Mouse (Mus musculus): ENCODE data around the gene Nmur2.

DNA sequence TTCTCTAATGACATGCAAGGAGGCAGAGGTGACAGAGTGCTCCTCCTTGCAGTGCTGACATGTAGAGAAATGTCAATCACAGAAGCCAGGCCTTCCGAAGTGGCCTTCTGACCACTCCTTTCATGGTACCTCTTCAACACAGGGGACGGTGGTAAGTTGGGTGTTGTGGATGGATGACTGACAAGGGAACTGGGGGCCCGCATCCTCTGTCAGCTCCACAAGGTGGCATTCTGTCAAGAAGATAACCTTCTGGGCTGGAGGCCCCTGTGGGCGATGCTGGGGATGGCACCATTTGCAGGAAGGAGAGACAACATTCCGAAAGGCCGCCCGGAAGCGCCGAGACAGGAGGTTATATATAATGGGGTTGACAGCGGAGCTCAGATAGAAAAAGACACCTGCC is 14.0 kb downstream of the Nmur2 start:
- TF ChIP-seq CTCF (IDR thresholded peaks at IDR 0.05; ENCODE audit: low read depth, low read length) (no peak), POLR2A (IDR thresholded peaks at IDR 0.05; ENCODE audit: borderline replicate concordance, low read depth, low read length) (no peak)

Data from bone marrow macrophage, adult 2 months (primary cell).